Mouse (Mus musculus): ENCODE measurements at regions not wholly inside any gene's neighbourhood (a gene's known extent, or its start where the extent isn't known, plus 50 kb on each side); places are given as distances from the start of the nearest gene placed in this dataset.
"Not testable (repeated sequence)": the region's sequence is repeated elsewhere in the genome, so short reads cannot be mapped to it uniquely, and the experiment has no call there.

DNA sequence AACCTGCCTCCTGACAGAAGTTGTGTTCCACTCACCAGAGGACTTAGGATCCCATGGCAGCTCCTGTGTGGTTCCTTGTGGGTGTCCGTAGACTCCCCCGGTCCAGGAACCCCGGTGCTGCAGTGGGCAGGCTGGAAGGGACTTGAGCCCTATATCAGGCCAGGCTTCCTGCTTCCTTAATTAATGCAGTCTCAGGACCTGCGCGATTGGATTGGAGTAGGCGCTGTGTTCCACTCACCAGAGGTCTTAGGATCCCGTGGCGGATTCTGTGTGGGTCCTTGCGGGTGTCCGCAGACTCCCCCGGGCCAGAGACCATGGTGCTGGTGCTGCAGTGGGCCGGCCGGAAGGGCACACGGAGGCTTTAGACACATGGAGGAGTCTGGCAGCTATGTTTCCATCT is 288.7 kb downstream of the Fut8 start:
- not testable (repeated sequence) for DNase-seq

DNA sequence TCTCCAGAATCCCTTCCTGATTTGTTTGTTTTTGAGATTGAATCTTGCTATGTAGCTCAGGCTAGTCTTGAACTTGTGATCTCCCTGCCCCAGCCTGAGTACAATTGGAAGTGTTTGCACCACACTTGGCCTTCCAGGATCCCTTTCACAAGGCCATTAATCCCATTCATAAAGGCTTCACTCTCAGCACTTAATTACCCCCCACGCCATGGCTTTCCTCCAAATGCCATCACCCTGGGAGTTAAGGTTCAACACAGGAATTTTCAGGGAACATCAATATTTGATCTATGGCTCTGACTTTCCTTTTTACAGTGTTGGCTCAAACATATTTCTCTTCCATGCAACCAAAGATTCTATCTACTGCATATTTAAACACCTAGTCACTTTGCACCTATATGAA is 289.6 kb downstream of the Fut8 start:
- no peak for DNase-seq

DNA sequence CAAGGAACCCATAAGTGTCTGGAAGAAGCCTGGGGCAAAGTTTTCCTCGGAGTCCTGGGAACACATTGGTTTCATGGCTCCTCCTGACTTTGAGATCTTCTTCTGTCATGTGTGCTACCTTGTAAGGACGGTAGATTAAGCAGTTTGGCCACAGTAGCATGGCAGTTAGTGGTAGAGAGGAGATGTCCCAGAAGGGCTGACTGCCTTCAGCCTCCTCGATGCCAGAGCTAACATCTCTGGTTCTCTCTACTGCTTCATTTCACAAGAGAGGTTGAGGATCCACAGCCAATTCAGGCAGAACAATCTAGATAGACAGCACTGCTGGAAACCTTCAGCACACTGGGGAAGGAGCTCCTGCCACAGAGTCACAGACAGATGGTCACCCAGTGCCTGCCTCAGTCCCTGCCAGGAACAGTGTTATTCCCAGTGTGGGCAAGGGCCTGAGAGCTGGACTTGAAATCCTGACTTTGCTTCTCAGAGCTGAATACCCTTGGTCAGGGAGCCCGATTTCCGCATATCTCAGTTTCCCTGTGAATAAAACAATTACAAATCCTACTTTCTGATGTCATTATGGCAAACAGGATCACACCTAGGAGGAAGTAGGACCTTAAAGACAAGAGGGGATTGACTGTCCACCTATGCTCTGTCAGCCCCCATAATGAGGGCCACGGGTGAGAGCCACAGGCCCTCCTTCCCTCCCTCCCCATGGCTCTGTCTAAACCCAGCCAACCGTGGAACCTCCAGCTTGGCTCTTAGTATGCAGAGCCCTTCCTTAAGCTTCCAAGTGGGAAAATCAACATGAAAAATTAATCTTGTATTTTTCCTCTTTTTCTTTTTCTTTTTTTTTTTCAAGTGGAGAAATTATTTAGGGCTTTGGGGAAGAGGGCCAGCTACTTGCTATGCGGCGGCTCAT is 290.3 kb downstream of the Fut8 start:
- DNase-seq = no peak

GRCm38 (mm10) chr12:77528868-77529271 is 290.9 kb downstream of the Fut8 start:
- DNase-seq = no peak

DNA sequence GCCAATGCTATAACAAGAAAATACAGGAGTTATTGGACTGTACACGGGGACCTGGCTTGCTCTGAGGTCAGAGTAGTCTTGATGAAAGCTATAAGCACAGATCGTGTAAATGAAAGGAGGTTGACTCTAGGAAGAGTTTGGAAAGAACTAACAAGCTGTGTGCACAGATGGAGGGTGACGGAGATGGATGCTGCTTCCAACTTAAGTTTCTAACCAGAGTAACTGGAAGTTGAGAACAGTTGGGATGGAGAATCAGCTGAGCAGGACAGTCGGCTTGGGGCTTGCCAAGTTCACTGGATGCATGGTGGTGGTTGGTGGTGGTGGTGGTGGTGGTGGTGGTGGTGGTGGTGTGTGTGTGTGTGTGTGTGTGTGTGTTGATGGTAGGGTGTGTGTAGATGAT is 291.5 kb downstream of the Fut8 start:
- DNase-seq = no peak

DNA sequence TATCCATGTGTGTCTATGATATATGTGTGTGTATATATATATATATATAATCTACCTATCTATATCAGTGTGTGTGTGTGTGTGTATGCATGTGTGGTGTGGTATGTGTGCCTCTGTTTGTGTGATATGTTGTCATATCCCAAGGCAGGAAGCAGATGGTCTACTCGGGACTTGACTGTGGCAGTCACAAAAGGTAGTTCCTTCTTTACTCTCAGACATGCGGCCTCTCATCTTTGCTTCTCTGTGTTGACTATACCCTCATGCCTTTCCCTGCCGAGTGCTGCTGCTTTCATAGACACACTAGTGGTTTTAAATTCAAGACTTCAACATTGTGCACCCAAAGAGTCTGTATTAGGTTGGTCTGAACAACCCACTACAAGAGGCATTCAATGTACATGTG is 292.0 kb downstream of the Fut8 start:
- no peak for DNase-seq

DNA sequence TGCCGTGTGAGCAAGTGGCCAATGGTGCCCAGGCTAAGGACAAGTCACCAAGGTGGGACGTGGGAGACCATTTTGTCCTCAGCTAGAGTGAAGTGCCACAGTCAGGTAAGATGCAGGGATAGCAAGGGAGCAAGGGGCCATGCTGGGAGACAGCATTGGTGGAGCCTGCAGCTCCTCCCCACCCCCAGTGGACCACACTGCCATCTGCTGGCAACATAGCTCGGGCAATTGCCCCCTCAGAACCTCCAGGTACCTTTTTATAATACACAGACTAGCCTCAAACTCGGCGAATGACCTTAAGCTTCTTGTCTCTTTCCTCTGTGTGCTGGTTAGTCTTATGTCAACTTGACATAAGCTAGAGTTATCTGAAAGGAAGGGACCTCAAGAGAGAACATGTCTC is 293.4 kb downstream of the Fut8 start:
- peak; percentile 56 for DNase-seq

DNA sequence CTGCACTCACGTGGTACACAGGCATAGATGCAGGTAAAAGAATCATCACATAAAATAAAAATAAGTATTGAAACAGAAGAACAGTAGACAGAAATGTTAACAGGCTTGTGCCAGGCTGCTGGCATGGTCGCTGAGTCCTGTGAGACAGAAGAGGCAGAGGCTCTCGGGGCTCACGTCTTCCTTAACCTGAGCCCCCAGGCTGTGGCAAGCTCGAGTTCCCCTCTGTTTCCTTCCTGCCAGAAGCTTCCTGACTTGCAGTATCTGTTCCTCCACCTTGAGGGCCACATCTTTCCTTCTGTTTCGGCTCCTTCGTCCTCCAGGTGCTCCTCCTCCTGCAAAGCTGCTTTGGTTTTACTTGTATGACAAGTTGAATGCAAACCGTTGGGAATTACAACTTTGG is 294.6 kb downstream of the Fut8 start:
- no peak for DNase-seq

- no peak for DNase-seq
These were observed 295.7 kb downstream of the Fut8 start for GRCm38 (mm10) chr12:77533606-77534005.

- DNase-seq = no peak
These were observed 296.2 kb downstream of the Fut8 start for GRCm38 (mm10) chr12:77534079-77534478.

GRCm38 (mm10) chr12:77535147-77535546 is 297.2 kb downstream of the Fut8 start:
- no peak for DNase-seq

- peak; percentile 27 for DNase-seq
These were observed 299.4 kb downstream of the Fut8 start for GRCm38 (mm10) chr12:77537139-77537848.

- DNase-seq = no peak
These were observed 301.9 kb downstream of the Fut8 start for GRCm38 (mm10) chr12:77539661-77540431.

GRCm38 (mm10) chr12:77541051-77541765 is 303.3 kb downstream of the Fut8 start:
- no peak for DNase-seq

- DNase-seq = no peak
These were observed 303.9 kb downstream of the Fut8 start for GRCm38 (mm10) chr12:77541826-77542225.

DNA sequence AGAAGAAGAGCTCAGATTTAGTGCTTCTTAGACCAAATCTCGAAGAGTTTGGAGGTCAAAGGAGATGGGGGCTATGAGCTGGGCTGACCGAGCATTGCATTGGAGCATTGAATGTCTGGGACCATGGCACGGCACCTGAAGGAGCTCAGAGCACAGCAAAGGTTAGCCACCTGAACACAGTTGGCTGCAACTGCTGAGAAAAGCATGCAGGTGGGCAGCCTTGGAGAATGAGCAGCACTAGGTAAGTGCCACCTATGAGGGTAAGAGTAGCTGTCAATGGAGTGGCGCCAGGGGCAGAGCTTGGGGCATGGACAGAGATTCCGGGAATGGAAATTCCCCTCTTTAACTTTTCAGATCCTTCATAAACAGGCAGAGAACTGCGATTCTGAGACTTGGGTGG is 305.7 kb downstream of the Fut8 start:
- DNase-seq = no peak

DNA sequence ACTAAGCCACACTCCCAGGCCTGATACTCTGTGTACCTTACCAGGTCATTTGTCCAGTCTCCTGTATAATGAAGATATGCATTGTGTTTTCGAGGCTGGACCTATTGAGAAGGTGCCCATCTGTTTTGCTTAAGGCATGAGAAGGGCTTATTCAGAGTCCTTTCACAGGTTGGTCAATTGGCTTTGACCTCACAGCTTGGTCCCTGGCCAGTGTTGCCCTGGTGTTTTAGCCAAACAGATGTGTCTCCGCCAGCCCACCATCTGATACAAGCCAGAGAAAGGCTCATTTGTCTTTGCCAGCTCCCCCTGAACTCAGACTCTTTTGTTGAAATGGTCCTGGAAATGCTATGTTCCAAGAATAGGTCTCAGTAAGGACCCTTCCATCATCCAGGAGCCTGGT is 308.2 kb downstream of the Fut8 start:
- DNase-seq = no peak

GRCm38 (mm10) chr12:77568286-77568685 is 330.4 kb downstream of the Fut8 start:
- peak; percentile 50 for DNase-seq

DNA sequence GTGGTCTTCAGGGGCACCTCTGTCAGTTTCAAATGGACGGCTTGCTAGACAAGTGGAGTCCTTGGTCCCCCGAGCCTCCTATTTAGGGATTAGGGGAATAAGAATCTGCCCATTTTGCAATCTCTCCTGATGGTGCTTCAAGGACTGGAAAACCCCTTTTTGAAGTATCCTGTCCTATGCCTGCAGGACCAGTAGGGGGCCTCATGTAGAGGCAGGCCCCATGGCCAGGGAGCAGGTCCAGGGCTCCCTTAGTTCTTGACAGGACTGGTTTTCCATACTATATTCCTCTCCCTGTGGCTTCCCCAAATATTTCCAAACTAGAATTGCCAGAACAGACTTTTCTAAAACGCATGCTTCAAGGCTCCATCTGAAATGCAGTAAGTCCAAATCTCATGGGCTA is 332.6 kb downstream of the Fut8 start:
- DNase-seq = peak; percentile 38

- no peak for DNase-seq
These were observed 333.1 kb downstream of the Fut8 start for GRCm38 (mm10) chr12:77571071-77571470.

- DNase-seq = no peak
These were observed 337.1 kb downstream of the Fut8 start for GRCm38 (mm10) chr12:77575046-77575445.

- DNase-seq = no peak
These were observed 350.4 kb downstream of the Fut8 start for GRCm38 (mm10) chr12:77588297-77588696.

Measured in adrenal gland, postnatal 14 days (tissue).